Mouse (Mus musculus) C2C12 (cell line): ENCODE data around the gene Srrm1.

Source experiments
- CEBPB ChIP-seq: IDR thresholded peaks from one replicate; pipeline ENCODE4 v1.6.1; 2011; ENCODE audit warnings: low read depth, mild to moderate bottlenecking, control low read depth, moderate library complexity
- CTCF ChIP-seq: IDR thresholded peaks from one replicate; pipeline ENCODE4 v1.5.1; 2011; ENCODE audit not compliant: control insufficient read depth, insufficient read depth, insufficient read length
- MAX ChIP-seq: IDR thresholded peaks from one replicate; pipeline ENCODE4 v1.6.1; 2011; ENCODE audit warnings: mild to moderate bottlenecking, control low read depth
- MYOD1 ChIP-seq: IDR thresholded peaks from one replicate; pipeline ENCODE4 v1.6.1; 2011; ENCODE audit warnings: low read depth; ENCODE audit not compliant: control insufficient read depth, insufficient read length
- USF1 ChIP-seq: IDR thresholded peaks from one replicate; pipeline ENCODE4 v1.6.1; 2011; ENCODE audit warnings: low read depth, mild to moderate bottlenecking, control low read depth, moderate library complexity

GRCm38 (mm10) chr4:135375444-135375843 is 22.3 kb upstream of the Srrm1 start:
- no peak for TF ChIP-seq USF1
- no peak for TF ChIP-seq CTCF
- TF ChIP-seq MYOD1, result no peak
- no peak for TF ChIP-seq MAX
- TF ChIP-seq CEBPB, result no peak
